Mouse (Mus musculus) embryo, embryonic 9.5 days (tissue): ENCODE measurements around the gene Inpp5e.

ENCODE experiments used
- DNase-seq: peaks from one replicate; pipeline ENCODE4 v3.0.0-alpha.2; 2017; ENCODE audit errors: extremely low spot score

Gene Inpp5e

DNA sequence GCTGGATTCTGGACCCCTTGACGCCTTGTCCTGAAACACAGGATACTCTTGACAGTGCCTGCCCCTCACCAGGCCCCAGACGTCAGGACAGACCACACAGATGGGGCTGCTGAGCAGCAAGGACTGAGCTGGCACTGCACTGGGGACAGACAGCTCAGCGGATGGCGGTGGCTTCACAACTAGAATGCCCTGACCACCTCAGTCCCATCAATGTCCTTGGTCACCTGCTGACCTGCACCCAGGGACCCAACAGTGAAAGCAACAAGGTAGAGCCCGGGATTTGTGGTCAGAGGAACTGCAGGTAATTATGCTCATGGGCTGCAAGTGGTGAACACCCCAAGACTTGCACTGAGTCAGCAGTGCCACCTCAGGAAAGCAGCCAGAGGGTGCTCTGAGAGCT, 46.0 kb downstream of the Inpp5e start:
- DNase-seq: no peak

DNA sequence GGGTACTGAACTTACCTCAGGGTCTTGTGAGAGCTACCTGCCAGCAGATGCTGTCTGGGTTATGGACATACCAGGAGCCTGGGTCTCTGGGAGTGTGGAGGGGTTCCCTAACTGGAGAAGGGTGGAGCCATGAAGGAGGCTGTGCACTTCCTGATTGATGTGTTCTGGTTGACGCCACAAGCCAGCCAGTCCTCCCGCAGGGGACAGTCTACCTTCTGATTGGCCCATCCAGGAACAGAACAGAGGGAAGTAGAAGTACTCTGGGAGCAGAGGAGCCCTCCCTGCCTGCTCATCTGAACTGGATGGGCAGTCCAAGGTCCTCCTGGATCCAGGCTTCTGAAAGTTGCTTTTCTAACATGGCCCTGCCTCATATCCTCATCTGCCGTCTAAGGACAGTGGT, 48.2 kb downstream of the Inpp5e start, which contains the start of gene Card9:
TSS of gene Card9 (minus strand) at position 147 of the 400 bp plus-strand sequence.
- DNase-seq: no peak

DNA sequence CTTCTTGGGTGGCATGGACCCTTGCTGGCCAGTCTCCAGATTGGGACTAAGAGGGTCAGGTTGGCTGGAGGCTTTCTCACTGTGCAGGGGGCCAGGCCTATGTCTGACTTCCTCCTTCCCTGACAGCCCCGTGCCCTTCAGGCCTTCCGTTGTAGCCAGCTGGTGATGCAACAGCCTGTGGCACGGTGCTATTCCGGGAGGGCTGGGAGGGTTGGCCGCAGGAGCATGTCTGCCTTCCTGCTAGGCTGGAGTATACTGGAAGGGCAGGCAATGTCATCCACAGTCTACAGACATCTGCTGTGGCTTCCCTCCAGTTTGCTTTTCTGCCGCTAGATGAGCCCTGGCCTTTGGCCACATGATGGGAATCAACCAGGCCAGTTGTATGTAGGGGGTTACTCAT, 49.0 kb downstream of the Inpp5e start:
- no peak for DNase-seq

DNA sequence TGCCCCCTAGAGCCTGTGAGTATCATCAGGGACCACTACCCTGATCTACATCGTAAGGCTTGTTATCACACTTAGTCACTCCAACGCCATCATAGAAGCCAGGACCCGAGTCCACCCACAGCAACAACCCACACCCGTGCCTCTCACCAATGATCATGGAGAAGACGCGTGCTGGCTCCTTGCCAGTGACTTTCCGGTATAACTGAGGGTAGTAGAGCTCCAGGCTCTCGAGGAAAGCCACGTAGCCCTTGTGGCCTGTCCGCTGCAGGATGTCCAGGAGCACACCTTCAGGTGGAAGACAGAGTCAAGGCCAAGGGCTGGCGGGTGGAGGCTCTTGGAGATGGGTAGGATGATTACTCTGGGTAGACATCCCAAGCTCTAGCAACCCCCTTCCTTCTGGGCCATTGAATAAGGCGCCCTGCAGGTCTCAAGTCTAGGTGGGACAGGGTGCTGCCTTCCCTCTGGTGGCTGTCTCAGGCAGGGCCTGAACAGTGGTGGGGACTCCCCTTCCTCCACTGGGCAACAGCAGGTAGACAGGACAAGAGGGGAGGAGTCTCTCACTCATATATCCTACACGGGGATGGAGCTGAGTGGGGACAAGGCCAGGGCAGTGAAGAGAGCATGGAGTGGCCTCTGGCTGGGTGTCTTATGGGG, 50.2 kb downstream of the Inpp5e start:
- DNase-seq: no peak

DNA sequence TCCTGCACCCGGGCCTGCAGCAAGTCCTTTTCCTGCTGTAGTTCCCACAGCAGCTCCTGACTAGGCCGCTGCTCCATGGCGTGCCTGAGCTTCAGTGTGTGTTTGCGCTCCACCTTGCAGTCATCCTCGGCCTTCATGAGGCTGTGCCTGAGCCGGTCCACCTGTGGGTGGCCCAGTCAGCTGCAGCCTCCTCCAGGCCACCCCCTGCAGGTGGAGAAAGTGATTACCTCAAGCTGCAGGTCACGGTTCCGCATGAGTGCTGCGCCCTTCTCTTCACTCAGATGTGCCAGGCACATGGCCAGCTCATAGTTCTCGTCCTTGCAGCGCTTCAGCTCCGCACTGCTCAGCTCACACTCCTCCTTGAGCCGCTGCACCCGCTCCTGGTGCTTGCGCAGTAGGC, 51.5 kb downstream of the Inpp5e start:
- no peak for DNase-seq

DNA sequence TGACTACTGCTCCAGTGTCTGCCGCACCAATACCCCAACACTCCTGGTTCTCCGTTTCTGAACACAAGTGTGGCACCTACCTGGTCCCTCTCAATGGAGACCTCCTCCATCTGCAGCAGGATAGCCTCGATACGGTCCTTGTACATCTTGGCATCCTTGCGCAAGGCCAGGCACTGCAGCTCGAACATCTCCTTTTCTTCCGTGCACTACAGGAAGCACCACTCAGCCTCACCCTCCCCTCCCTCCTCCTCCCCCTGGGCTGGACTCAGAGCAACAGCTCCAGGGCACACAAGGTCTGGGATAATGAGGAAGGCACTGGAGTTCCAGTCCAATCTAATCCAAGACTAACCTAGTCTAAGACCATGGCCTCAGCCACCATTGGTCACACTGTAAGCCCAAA, 52.3 kb downstream of the Inpp5e start:
- DNase-seq: no peak

DNA sequence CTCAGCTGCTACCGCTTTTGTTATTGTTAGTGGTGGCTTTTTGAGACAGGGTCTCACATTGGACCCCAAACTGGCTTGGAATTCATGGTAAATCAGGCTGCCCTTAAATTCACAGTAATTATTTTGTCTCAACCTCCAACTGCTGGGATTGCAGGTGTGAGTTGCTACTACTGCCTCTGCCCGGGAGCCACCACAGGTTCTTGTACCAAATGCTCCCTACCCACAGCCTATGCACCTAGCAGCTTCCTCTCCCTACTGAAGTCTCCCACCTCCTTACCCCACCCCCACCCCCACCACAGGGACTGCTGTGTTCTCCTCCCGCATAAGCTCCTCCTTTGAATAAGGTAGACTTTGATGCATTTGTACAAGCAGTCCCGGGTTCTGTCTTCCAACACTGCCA, 52.8 kb downstream of the Inpp5e start:
- DNase-seq: no peak

DNA sequence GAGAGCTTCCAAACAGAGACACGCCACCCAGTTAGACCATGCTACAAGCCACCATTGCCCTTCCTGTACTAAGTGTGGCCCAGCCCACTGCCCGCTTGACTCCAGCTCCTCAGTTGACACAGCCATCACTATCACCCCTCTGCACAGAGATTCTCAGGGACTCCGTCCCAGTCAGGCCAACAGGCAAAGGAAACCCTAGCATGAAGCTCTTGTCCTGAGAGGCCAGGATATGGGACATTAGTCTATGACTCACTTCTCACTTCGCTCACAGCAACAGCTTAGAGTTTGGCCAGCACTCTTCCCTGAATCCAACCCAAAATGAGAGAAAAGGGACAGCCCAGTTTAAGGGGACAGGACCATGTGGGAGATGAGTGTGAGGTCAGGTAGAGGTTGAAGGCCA, 54.6 kb downstream of the Inpp5e start:
- no peak for DNase-seq

DNA sequence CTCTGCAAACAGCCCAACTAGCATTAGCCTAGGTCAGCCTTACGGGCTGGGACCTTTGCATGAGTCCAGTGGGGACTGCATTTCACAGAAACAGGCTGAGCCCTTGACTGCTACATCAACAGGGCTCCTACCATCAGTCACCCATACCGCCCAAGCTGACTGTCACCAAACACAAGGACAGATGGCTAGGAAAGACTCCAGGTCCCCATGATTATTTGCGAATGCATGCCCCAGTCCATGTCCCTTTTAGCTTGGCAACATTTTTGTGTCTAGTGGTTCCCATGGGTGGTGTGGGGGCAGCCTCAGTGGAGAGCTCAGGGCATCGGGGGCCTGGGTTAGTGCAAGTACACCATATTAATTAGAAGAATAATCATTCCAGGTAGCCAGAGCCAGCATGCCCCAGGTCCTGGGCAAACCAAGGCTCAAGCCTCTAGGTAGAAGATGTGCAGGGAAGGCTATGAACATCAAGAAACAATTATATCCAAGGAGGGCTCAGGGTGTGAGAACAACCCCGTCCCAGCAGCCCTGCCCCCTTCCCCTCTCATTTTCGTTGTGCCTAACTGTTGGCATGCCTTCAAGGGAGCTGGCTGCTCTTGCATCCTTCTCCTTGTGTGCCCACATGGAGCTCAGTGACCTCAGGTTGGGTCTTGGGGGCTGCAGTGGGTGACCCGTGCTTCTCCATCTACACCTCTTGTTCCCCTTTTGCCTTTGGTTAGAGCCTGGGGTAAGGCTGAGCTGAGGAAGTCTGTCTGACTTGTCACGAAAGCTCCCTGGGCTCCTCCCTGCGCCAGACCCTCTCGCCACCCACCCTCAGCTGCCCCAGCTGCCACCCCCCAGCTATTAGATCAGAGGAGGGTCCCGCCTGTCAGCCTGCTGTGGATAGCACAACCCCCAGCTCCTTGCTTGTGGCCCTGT, 55.7 kb downstream of the Inpp5e start:
- no peak for DNase-seq

DNA sequence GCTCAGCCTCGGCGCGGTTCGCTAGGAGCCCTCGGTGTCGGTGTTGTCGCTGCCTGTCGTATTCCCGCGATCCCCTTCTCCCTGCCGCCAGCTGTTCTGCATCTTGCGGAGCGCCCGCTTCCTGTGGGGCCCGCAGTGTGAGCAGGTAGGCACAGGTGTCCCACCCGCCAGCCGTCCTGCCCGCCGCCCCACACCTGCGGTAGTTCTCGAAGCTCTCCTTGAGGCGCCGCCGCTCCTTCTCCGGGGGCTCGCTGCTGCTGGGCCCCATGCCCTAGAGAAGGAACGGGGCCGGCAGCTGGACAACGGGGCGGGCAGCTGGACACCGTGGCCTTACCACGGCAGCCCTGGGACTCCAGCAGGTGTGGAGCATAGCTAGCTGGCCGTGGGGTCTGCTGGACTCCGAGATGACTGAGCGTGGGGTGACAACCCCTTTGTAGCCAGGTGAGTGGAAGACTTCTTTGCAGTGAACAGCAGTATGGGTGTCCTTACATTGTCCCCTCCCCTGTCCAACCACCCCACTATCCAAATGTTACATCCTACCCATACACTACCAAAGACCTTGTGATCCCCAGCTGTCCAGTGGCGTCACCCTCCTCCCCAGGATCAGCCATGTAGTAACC, 56.6 kb downstream of the Inpp5e start:
- DNase-seq: no peak

DNA sequence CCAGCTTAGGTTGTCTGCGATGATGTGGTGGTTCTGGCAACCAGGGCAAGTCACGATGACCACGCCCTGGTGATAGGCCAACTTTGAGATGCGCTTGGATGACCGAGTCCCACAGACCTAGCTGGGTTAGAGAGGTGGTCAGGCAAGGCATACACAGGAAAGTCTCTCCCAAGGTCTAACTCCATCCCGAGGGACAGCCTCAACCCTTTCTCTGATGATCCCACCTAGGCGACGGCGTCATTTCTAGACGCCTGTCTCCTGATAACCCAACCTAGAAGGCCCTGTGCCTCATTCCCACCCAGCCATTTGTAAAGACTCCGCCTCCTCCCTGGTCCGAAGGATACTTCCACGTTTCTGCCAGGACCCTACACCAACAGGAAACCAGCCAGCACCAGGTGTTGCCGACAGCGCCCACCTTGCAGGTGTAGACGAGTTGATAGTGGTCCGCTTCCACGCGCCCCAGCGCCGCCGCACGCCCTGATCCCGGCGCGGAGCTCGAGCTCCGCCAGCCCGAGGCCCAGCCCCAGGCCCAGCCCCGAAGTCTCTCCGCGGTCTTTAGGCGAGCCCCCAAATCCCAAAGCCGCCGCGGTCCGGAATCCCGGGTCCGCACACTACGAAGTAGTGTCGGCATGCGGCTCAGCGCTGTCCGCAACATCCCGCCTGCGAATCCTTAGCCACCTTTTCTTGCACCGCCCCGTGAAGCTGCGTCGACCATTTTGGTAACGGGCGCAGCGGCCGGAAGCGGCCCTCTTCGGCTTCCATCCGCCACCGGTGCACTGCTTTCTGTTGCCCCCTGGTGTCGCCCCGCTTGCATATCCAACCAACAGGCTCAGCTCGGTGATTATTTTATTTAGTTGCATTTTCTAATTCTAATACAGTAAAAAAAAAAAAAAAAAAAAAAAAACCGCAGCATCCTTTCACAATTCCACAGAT, 57.4 kb downstream of the Inpp5e start, which contains the start of gene Dnlz:
TSS of gene Dnlz (minus strand) at position 753 of the 933 bp plus-strand sequence.
- DNase-seq: peak; percentile 90

DNA sequence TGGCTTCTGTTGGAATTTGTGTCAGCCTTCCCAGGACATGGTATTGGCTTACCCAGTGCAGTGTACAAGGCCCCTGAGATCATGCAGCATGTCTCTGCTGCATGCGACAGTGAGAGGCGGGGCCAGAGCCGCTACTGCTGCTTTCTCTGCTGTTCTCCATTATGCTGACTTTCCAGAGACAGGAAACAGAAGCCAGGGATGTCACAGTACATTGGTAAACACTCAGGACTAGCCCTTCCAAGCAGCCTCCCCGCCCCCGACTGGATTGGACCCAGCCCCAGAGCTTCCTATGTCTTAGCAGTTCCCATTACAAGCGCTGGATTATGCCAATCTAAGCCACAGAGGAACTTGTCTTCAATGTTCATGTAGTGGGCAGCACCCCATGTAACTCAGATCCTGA, 60.8 kb downstream of the Inpp5e start:
- no peak for DNase-seq
